Mouse (Mus musculus) urinary bladder, postnatal 4 days (tissue): Measurements from ENCODE around the gene Abcc2.
A peak's percentile ranks its signal among the peaks of the same experiment; 100 is the strongest.

Experiments used
- DNase-seq, 2 experiments: peaks; one replicate each; pipeline ENCODE4 v3.0.0; 2021 to 2022; ENCODE audit warnings: low spot score in 2 of 2

Gene Abcc2

DNA sequence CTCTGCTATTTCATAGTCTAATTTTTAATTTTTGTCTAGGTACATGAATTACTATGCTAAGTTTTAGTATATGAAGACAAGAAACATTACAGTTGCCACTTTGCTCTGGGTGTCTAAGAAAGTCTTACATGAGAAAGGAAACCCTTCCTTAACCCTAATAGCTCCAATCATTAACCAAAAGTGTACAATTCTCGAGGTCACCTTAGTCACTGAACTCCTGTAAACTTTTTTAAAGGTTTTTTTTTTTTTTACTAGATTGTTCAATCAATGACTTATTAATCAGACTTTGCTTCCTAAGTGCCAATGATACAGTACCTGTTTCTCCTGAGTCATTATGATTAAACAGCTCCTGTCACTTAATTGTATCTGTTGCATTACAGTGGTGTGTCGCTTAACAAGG, 4.7 kb upstream of the Abcc2 start:
- no peak for DNase-seq

DNA sequence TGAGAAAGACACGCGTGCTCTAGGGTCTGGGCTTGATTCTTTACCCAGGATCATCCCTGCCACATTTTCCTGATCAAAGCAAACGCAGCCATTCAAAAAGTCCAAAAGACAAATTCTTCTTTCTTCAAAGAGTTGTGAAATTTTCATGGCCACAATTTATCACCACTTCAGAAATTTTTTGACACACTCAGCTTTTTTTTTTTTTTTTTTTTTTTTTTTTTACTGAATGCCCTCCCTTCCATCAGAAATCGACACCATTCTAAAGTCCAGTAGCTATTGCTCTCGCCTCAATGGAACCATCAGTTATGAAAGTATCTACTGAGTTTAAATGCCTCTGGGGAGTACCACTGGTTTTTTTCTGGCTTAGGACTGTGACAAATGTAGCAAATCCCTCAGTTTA, 1.6 kb upstream of the Abcc2 start:
- DNase-seq: no peak

DNA sequence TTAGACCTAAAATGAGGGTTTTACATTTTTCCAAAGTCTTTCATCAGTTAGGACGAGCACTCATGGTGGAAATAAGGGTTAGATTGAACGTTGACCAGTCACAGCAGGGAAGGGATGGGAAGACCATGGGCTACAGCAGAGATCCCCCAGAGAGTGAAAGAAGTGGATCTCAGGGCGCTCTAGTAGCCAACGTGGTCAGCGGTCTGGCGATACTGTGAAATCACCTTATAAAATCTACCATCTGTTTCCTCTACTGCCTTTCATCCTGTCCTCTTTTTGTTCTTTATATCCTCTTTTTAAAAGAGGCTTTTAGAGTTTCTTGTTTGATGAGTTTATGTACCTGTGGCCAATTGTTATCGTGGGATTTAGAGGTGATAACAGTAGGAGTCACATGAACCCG, 2.8 kb downstream of the Abcc2 start:
- no peak for DNase-seq

DNA sequence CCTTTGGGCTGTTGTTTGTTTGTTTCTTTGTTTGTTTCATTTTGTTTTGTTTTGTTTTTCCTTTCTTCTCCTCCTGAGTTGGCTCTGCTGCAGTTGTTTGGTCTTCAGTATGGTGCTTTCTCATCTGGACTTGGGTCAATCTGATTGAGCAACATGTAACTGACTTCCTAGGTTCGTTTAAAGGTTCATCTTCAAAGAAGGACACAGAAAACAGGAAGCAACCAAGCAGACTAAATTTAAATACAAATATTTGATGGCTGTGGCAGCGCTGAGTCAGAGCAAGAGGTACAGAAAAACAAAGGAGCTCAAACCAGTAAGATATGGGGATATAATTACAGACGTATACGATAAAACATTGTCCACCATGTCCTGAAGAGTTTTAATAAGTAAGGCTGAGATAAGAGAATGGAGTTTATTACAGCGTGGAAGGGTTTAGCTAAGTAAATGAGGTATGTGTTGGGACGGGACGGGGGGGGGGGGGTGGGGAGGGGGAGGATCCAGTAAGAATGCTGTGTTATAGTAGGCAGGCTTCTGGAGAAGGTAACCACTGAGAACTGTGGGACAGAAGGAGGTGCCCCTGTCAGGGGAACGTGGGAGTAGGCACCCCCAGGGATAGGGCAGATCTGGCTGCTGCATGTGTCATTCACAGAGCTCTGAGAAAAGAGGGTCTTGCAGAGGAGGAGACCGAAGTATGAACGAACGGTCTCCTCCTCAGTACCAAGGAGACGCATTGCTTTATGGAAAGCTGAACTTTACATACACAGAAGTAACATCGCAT, 4.4 kb downstream of the Abcc2 start:
- DNase-seq: no peak

DNA sequence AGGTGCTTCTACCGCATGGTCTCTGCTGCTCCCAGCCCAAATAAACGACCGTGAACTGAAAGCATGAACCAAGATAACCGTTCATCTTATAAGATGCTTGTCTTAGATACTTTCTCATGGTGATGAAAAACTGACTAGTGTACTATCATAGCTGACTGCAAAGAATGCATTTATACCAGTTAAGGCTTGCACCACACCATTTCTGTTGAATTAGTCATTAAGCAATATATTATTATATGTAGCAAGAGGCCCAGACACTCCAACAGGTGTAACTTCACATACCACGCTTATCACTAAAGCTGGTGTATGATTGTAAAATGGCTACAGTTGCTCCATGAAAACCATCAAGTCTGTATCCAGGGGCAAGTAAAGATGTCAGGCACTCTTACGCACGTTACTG, 7.8 kb downstream of the Abcc2 start:
- DNase-seq: no peak

DNA sequence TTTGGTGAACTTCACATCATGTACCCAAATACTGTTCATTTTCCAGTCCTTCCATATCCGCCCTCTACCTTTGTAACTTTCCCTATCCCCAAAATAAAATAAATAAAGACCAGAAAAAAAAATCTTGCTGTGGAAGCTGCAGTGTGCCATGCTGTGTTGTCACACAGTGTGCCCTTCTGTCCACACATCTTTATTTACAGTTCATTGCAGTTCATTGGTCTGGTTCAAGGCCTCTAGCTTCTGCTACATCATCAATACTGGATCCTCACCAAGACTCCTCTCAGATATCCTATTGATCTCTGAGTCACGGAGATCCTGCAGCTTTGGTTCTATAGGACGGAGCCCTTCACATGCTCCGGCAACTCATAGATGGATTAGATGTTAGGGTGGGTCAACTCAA, 10.5 kb downstream of the Abcc2 start:
- no peak for DNase-seq

DNA sequence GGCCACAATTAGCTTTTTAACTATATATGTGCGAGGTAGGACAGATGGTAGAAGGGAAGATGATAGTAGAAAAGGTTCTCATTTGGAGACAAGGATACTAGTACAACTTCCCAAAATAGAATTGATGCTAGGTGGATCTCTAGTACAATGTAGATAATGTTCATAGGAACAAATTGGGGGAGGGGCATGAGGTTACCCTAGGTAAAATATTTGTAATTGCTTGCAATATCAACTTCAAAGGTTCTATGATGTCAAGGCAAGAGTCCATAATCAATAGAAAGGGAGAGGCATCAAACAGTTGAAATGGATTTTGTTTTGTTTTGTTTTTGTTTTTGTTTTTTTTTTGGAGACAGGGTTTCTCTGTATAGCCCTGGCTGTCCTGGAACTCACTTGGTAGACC, 12.0 kb downstream of the Abcc2 start:
- no peak for DNase-seq

DNA sequence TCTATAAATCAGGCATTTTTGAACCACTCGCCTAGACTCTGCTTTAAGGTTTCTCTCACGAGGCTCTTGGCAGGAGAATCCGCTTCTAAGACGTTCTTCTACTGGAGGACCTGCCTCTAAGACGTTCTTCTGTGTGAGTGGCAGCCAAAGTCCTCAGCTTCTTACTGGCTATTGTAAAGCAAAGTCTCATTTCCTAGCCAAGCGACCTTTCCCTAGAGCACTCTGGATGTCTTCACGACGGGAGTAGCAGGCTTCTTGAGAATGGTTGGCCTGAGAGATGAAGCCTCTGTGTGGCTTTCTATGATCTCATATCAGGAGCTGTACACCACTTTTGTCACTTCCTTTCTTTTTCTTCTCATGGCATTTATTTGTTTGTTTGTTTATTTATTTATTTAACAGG, 13.5 kb downstream of the Abcc2 start:
- no peak for DNase-seq

DNA sequence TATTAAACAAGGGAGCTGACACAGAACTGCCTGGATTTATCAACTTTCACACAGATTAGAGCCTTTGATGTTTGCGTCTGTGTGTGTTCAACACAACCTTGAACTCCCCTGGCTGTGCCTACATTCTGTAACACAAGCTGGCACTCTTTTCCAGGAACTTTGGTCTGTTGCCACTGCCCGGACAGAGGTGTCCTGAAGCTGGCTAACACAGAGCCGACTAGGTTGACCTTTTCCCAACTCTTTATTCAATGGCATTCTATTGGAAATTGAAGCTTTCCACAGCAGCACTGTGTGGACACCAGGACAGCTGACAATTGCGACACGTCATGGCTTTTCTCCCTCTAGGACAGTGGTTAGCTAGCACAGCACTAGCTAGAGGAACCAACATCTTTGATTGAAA, 15.2 kb downstream of the Abcc2 start:
- DNase-seq: no peak

DNA sequence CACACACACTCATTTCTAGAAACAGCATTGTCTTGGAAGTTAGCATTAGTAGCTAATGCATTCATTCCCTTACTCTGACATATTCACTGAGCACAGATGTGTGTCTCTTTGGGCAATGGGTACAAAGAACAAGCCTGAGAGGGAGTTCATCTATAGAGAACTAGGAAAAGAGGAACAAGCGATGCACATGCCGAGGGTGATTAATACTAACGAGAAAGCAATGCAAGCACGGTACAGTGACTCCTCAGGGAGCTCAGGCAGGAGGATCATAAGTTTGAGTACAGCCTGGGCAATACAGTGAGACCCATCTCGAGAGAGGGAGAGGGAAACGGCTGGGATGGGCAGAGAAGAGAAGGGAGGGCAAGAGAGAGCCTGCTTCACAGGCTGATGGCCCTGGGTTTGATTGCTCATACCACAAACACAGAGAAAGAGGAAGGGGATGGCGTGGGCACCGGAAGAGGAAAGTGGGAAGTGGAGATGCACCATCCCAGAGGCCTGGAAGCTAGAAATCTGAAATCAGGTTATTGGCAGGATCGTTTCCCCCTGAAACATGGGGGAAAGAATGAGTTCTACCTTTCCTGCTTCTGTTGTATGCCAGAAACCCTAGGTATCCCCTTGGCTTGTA, 19.5 kb downstream of the Abcc2 start:
- DNase-seq: no peak

DNA sequence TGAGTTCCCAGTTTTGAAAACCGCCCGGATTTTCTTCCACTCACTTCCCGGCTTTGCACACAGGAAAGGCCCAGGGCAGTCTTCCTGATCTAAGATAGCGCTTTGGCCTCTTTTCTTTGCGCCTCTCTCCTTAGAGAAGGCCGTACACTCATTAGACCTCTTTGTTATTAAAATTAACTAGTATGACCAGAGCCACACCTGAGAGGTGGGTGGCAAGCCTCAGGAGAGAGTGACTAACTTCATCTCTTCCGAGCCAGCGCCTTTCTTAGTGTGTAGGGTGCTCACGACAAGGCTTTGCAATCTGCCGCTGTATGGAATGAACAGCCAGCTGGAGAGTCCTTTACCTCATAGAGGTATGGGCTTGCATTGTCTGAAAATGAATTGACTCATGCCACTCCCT, 21.9 kb downstream of the Abcc2 start:
- no peak for DNase-seq

DNA sequence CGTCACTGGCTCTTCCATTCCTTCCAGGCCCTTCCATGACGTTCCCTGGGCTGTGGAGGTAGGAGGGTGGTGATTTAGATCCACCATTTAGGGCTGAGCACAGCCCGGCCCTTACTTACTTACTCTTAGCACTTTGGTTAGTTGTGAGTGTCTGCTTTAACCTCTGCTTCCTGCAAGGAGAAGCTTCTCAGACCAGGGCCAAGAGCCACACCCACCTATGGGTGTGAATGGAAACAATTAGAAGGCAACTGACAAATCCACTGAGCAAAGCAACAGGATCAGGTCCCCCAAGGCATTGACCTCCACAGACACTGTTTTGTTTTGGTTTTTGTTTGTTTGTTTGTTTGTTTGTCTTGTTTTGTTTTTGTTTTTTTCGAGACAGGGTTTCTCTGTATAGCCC, 27.3 kb downstream of the Abcc2 start:
- DNase-seq: no peak

DNA sequence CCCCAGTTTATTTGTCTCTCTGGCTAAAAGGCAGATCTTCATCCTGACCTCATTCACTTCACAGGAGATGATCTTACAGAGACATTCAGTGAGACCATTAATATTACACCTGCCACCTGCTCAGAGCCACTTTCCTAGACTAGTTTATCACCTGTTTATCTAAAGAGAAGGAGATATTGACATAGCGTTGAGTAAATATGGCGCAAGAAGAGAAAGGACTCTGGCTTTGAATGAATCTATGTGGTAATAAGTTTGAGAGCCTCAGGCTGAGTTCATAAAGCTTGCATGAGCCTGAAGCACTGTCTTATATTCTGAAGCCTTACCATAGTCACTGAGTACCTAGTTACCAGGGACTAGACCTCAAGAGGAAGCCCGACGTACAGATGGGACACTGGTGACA, 29.4 kb downstream of the Abcc2 start:
- DNase-seq: no peak

DNA sequence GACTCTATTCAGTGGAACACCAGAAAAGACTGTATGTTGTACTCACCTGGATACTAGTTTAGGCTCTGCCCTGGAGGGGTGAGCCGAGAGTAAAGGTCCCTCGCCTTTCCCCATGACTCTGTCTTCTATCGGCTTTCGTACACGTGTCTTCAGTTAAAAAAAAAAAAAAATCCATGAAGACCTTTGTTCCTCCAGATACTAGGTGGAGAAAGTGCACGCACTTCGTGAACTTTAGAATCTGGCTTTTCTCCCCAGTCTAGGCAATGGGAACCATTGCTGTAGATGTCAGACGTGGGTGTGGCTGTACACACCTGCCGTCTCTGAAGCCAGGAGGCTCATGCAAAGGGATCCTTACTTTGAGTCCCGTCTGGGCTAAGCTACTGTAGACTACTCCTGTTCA, 31.3 kb downstream of the Abcc2 start:
- DNase-seq: no peak

DNA sequence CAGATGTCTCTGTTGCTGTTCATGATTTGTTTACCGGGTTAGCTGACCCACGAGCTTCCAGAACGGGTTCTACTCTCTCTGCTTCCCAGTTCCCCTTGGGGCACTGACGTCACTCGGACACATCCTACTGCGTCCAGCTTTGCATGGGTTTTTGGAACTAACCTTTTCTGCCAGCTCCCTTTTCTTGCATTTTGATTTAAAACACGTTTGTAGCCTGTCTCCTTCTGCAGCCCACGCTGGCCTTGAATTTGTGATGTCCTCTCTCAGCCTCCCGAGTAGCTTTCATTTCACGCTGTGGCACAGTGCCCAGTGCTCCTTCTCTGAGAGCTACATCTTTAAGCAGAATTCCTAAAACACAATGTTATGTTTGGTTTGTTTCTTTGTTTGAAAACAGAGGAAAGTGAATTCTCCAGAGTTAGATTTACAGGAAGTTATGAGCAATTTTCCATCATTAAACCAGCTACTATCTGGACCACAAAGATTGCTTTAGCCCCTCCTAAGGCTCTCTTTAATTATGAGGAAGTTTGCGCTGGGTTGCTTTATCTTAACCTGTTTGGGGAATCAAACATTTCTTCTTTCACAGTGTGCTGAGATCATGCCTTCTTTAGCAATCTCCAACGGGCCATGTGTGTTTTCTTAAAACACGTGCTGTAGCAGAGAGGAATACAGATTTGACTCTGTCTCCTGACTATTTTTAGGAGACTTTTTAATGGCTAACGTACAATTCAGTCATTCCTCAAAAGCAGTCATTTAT, 33.8 kb downstream of the Abcc2 start:
- DNase-seq: peak in 1 of 2 experiments; percentile 20

DNA sequence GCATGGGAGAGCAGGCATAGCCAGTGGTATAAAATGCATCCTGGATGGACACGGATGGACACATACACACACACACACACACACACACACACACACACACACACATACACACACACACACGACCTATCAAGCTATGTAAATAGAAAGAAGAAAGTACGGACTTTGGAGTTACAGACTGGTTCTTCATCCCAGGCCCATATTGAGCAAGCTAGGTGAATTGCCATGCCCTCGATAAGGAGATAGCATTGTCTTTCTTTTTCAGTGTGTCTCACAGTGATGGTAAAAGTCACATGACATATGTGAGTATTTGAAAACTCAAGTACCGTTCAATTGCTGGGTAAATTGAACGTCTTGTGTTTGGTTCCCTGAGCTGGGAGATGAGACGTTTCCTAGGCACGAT, 44.9 kb downstream of the Abcc2 start:
- no peak for DNase-seq

DNA sequence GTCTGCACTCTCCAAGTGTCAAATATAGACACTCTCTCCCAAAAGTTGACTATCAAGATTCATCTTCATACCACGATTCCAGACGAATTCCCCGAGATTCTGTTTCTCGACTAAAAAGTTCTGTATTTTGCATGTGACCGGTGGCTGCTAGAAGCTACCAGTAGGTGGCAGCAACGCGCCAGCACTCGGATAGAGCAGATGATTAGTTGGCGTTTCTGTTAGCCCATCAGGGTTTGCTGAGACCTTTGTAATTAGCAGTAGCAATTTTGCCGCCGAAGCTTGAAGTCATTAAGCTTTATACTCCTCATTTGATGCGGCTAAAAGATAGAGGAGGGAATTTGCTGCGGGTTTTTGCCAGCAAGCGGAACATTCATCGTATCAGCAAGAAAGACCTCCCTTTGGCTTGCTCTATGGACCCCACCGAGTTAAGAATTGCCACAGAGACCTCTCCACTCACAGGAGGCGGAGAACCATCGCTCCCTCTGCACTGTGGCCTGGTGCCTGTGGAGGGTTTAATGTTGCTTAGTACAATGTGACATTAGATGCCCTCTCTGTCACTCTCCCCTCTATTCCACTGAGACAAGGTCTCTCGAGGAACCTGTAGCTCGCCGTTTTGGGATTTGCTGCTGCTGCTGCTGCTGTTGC, 50.6 kb downstream of the Abcc2 start:
- peak; percentile 40 to 76 for DNase-seq

DNA sequence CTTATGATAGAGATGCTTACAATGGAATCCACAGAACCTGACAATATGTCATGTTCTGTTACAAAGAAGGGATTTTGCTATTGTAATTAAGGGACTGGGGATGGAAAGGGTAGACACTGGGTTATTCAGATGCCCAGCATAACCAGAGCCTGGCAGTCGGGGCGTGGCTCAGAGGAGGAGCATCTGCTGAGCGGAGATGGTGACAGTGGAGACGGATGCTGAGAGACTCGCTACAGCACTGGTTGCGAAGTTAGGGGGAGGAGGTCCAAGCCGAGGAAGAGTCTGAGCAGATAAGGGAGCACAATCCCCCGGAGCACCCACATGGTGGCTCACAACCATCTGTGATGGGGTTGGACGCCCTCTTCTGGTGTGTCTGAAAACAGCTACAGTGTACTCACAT, 61.2 kb downstream of the Abcc2 start:
- DNase-seq: no peak

DNA sequence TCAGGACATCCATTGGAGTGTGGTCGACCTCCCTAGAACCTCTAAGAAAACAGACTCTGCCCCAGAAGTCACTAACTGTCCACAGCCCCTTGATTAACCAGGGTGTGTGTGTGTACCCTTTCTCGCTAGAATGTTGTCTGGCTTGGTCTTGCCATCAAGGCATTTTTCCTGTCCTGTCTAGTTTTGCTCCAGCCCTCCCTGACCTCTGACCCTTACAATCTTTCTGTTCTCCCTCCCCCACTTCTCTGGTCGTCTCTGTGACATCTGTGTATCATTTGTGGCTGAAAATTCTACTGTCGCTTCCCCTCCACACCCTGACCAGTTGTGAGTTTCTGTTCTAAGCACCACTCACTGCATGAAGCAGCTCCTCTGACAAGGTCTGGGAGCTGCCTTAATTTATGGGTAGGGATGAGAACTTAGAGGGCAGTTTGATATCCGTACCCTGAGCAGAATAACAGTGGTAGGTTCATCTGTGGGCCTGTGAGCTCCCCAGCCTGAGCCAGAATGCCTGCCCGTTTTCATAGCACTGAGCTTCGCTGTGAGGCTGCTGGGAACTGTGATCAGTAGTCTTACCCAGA, 63.4 kb downstream of the Abcc2 start:
- no peak for DNase-seq

DNA sequence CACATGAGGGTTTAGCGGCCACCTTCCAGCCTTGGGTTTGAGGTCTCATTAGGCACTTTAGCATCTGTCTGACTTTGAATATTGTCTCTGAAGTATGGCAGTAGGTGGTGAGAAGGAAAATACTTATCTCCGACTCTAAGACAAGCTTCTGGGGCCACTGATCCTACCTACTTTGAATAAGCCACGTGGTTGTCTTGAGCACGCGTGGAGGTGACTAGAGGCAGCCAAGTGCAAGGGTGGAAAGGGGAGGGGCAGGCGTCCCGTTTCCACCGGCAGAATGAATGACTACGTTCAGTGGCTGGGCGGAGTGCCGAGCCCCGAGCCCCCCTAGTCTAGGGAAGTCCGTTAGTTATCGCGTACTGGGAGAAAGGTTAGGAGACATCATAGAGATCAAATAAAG, 65.1 kb downstream of the Abcc2 start:
- DNase-seq: no peak

DNA sequence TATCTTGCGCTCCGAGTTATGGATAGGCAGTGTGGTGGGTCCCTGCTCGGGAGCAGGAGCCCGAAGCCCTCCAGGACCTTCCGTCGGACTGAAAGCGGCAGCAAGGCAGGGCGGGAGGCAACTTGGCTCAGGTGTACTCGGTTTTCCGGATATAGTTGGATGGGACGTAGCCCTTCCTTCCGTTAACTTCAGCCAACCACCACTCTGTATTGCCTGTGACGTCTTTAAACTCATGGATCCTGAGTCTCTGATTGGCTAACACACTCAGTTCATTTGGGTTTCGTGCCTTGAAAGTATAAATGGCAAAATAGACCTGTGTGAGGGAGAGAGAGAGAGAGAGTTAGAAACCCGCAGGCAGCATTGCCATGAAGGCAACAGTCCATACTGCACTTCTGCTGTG, 66.0 kb downstream of the Abcc2 start:
- no peak for DNase-seq

DNA sequence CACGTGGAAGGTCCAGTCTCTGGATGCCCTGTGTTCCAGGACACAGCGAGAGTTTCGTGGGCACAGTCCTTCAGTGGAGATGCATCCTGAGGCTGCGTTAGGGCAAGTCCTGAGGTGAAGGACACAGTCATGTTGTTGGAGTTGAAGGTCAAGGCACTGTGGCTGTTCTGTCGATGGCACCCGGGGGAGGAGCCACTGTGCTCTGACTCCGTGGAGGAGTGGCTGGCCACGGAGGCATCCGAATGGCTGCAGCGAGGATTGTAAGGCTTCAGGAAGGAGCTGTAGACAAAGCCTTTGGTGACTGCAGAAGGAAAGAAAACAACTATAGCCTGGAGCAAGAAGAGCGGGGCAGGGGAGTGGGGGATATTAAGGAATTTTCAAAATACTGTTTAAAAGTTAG, 68.0 kb downstream of the Abcc2 start:
- DNase-seq: no peak
